Mouse (Mus musculus): ENCODE measurements at regions not wholly inside any gene's neighbourhood (a gene's known extent, or its start where the extent isn't known, plus 50 kb on each side); places are given as distances from the start of the nearest gene placed in this dataset.

DNA sequence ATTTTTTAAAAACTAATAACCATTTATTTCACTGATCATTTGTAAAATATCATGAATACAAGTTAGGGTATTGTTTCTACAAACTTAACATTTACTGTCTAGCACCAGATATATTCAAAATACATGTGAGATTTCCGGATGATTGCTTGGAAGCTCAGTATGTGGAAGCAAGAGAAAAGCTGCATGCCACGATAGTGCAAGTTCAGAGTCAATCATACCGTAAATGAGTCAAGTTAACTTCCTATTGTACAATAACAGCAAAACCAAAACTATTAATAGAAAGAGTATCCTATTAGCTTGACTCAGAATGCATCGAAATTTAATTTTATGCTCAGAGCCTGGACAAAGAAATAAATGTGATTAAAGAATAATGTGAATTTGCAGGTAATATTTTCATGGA, 1284.6 kb upstream of the Cited2 start:
- DNase-seq, result no peak

DNA sequence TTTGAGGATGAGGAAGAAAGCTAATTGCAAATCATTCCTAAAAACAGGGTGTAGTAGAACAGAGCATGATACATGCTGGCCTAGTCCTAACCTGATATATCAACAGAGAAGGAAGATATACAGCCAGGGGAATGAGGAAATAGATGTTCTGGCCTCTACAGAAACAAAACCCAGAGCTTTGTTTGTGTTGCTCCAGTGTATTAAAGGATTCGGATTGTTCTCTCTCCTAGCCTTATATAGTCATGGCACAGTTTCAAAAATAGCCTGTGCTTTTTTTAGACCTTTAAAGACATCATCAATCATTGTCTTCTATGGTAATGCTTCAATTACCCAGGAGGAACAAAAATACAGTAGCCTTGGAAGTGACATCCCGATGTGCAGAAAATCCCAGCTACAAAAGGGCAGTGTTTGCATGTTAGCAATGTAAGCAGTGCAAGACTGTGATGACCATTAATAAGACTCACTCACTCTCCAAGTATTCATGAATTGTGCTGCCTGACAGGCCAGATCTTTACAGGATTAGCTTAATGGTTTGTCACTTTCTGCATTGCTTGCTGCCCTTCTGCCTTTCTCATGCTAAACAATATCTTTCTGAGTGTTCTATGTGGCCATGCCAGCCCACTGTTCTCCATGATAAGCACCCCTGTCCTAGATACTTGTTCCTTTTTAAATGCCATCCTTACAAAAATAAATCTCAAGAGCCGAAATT, 1281.9 kb upstream of the Cited2 start:
- no peak for DNase-seq

DNA sequence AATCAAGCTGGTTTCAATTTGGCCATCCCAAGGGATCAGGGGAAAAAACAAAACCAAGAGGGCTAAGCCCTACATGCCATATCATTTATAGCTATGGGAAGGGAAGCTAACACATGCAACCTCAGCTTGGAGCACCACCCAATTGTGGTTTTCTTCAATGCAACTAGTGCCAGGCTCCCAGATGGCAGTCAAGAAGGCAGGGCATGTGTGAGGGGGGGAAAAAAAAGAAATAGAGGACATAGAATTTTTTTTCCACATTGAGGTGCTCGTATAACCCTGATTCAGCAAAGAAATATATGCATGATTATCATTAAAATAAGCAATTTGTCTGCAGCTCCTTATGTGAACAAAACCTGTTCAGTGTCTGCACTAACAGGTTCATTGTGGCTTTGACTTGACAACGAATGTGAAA, 1281.4 kb upstream of the Cited2 start:
- no peak for DNase-seq

DNA sequence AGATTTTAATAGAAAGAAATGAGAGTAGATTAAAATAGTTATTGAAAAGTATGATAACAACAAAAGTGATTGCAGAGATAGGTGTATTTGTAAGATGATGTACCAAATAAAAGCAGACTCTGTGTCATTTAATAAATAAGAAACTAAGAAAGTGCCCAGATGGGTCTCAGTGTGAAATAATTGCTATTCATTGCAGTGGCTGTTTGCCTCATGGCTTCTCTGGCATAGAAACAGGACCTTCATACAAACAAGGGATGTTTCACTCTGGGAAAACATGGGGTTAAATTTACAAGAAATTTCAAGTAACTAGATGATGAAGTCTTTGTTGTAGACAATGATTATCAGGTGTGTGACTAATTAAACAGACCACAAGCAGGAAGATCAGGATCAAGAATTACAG, 1279.1 kb upstream of the Cited2 start:
- DNase-seq, result no peak

DNA sequence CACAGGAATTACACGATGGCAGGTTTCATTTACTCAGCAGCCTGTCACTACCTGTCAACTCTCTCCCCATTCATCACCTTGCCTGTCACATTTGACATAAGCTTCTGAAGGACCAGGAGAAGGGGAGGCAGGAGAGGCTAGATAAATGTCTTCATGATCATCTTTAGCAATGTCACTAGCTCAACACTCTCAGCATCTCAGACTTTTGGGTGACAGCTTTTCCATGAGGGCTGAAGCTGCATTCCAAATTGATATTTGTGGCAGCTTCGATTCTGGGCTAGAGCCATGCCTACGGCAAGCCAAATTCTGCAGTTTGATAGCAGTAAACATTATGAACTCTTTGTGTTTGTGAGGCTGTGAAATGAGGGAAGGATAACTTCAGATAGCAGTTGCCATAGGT, 1255.1 kb upstream of the Cited2 start:
- DNase-seq, result no peak

DNA sequence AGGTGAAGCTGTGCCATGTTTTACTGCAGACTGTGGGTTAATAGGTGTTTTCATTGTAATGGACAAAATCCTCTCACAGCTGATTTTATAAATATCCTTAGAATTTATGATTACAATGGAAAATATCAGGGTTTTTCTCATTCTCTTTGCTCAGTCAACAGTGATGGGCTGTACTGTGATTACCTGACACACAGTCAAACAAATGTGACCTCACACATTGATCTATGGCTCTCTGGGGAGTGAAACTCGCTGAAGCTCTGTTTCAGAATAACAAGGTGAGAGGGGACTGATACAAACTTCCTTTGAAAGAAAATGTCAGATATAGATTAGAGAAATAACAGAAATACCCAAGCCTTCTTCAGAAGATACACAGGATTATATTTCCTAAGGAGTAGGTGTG, 1253.3 kb upstream of the Cited2 start:
- no peak for DNase-seq

DNA sequence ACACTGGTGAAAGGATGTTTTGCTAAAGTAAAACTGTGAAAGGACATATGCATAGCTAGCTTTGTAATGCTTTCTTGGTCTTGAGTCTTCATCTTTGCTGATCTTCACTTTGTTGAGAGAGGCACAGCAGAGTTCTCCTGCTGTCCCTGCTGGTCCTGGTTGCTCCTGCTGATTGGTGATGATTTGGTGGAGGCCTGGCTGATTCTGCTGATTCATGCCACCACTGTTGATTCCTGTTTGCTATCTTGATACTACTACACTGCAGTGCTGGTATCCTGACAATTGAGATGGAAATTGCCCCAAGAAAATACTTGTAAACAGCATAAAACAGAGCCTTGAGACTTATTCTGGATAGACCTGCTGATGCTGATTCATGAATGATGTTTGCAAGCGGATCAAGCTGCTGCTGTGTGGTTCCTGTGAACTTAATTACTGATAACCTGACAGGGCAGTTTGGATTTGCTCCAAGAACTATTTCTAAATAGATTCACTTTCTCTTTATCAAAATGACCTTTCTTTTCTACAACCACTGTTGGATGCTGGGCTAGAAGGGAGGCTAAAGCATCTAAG, 1249.0 kb upstream of the Cited2 start:
- DNase-seq, result no peak

DNA sequence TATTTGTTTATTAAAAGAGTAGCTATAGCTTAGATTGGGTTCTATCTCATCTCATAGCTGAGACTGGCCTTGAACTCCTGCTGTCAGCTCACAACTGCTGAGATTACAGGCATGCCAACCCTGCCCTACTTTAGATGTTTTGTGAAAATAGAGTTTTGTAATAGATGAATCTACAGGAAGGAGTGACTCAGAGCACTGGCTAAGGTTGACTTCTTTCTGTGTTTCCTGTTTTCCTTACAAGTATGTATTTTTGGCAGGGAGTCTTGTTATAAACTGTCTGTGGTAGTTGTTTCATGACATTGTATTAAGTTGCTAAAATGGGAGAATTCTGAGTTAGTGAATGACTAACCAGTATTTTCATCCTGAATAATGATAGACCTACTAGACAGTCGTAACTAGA, 1224.4 kb upstream of the Cited2 start:
- DNase-seq, result no peak

DNA sequence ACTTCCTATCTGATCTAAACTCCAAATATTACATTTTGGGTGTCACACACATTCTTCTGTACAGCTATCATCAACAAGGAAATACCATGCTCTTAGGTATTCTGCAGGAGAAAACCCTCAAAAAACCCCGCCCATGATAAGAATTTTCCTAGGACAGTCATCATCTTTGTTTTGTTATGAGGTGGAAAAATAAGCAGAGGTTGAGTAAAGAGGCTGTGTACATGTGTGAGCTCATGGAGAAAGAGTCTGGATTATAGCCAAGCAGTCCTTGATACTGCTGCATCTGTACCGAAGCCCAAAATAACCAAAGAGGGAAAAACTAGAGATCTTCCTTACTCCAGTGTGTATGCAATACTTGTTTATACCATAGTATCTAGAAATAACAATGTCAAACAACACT, 1215.3 kb upstream of the Cited2 start:
- DNase-seq, result no peak

DNA sequence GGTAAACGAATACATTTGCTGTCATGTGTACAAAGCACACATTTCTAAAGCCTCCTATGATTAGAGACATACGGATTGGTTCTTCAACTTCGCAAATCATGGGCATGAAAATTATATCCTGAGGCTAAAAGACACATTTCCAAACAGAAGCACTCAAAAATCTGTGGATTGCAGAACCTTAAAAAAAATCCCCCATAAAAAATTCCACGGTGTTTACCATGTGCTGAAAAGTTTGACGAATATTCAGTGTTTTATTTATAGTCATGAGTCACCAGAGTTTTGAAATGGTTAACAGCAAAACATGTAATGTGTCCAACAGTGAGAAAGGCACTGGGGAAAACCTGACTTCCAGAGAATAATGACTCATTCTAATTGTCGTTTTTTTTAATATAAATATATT, 1214.9 kb upstream of the Cited2 start:
- no peak for DNase-seq

DNA sequence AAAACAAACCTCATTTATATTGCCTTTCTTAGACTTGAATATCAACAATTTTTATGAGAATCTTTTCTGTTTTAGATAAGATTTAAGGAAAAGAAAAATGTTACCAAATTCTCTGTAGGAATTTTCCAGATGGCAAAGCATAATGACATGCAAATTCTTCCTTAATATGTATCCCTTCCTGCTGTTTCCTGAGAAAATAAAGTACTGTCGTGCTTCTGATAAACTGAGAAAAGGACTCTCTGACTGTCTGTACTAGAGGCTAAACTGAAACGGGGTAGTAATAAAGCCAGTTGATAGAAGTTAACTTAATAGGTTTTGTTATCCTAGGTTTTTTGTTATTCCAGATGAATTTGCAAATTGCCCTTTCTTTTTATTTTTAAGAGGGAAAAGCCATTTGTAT, 1208.4 kb upstream of the Cited2 start:
- DNase-seq, result no peak

DNA sequence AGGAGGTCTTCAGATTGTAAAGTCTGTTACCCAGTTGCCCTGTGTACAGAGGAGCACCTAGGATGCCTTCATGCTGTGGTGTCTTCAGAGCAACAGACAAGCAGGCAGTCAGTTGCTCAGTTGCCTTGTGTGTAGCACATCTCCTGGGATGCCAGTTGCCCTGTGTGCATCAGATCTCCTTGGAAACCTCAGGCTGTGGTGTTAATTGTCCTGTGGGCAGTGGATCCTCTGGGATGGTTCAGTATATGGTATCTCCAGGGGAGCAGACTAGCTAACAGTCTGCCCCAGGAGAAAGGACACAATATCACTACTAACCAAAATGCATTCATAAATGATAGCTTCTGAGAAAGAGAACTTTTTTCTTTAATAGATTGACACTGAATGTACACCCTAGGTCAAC, 1201.1 kb upstream of the Cited2 start:
- DNase-seq, result no peak

DNA sequence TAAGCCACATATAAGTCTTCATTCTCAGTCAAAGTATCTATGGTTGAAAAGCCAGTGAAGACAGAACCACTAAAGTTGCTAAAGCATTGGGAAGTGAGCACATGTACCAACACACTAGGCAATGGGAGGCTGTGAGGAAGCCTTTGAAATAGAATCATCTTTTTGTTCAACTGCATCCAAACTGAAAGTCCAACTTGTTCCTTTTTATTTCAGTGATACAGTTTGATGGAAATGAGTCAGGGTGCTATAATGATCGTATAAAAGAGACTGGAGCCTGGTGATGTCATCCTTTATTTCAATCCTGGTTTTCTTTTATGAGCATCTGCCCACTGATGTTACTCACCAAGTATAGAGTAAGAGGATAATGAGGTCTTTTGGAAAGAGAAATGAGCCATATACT, 1198.9 kb upstream of the Cited2 start:
- DNase-seq, result no peak

DNA sequence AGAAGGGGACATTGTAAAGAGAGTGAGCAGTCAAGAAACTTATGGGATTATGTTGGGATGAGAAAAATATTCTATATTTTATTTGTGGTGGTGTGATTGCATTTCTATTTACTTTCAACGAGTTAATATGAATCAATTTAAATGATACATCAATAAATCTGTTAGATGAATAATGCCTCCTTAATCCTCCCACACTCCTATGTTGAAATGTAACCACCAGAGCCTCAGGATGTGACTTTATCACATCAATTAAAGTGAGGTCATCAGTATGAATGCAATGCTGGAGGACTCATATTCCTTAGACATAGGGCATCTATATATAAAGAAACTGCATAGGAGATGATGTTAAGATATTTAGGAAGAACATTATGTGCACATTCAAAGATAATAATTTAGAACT, 1195.3 kb upstream of the Cited2 start:
- DNase-seq, result no peak

DNA sequence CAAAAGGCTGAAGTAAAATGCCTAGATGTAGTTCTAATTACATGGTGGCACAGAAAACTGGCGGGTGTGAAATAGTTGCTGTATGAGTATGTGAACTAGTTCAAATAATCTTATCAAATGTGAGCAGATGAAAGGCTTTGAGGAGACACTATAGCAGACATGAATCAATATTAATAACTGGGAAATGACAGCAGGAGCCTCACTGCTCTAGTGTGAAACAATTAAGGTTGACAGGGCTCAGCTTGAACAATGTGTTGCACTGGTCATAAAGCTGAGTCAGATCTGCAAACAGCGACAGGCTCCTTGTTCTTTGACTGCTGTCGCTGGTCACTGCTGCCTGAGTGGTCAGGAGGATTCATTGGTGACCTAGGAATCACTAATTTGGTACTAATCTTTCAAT, 1185.4 kb upstream of the Cited2 start:
- no peak for DNase-seq

DNA sequence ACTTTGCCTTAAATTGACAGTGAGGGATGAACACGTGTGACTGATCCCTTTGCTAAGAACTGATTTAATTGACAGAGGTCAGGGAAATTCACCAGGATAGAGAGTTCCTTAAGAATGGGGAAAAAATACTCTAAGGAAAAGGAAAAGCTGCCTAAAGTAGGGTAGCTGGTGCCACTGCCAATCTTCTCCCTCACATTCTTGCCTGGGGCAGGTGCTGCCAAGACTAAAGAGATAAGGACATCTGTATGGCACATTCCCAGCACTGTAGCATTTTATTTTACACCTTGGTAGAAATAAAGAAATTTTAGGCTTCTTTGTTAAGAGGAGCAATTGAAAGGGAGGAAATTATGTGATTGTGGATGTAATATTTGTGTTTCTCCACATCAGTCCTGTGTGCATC, 1184.6 kb upstream of the Cited2 start:
- DNase-seq, result no peak

DNA sequence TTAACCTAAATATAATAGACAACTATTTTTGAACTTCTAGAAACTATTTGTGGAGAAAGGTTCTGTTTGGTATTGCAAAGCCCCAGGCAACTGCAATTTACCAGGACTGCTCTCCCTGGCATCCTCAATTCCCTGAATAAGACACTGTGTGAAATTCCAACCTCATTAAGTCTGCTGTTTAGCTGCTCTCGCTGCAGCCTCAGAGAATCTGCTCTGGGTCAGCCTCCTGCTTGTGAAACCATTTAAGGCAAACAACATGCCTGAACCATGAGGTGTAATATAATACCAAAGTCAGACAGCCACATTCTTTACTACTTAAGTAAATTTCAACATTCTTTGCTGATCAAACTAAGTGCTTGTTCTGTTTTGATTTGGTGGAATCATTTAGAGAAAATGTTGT, 1177.6 kb upstream of the Cited2 start:
- DNase-seq, result no peak

DNA sequence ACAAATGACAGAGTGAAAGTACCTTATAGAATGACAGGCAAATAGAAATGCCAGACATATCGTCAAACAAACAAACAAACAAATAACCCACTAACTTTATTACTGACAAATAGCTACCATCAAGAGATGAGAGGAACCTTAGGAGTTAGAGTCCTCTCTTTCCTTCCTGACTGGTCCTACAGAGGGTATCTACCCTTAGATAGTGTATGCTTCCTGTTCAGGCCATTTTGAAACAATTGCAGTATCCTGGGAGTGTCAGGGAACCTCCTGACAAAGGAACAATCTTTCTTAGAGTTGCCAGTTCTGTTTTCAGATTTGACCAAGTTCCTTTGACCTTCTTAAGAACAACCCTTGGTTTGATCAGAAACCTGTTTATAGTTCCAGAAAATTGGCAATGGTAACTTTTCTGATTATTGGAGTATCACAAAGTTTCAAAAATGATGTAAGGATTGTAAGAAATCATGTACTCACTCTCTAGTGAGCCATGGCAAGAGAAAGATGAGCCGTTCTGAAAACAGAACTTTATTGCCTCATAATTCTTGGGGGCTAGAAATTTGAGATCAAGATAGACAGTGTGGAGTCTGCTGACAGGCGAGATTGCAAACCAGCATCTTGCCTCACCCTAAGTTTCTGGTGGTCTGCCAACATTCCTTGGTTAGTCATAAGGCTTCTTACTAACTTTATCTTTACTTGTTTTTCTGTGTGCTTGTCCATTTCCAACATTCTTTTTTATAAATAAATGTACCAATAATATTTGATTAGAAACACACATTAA, 1170.0 kb upstream of the Cited2 start:
- peak; percentile 7 for DNase-seq

DNA sequence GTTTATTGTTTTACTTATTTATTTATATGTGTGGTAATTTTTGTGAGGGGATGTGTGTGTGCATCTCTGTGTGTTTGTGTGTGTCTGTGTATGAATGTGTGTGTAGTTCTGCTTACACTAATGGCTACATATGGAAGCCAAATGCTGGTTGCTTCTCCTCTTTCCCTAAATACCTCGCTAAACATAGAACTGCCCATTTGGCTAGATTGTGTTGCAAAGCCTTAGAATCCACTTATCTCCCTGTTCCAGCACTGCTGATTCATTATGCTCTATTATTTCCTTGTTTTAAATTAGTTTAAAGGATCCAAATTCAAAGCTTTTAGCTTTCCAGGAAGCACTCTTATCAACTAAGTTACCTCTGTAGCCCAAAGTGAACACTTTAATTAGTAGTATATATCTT, 1148.5 kb upstream of the Cited2 start:
- DNase-seq, result no peak

DNA sequence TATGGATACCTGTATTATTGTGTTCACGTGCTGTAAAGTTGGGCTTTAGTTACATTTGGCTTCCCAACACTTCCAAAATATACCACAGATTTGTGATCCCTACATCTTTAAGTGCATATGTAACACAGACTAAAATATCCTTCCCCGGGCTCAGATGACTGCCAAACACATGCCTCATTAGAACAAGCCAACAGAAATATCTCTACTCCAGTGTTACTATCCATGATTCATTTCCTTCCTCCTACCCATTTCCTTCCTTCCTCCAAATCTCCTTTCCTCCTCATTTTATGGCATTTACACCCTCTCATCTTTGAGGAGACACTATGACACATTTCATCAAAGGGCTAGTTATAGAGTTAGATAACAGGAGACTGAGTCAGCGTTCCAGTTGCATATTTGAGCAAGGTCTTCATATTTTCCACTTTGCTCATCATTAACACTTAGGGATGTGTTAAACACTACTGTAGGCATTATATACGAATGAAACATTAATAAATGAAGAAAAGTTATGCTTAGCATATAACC, 1144.4 kb upstream of the Cited2 start:
- no peak for DNase-seq

DNA sequence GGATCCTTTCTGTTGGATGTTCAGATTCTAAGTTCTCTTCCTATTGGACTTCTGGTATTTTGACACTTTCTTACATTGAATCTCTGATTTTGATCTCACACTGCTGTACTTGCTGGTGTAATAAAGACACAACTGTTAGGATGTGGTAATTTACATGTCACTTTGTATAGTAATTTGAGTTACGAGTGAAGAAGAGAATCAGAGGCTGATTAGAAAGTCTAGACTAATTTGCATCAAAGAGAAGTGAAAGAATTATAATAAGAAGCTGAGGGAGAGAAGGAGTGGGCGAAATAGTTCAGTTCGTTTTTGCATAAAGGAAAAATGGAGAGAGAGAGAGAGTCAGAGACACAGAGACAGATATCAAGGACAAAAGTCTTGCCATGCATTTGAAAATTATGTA, 1142.8 kb upstream of the Cited2 start:
- no peak for DNase-seq

DNA sequence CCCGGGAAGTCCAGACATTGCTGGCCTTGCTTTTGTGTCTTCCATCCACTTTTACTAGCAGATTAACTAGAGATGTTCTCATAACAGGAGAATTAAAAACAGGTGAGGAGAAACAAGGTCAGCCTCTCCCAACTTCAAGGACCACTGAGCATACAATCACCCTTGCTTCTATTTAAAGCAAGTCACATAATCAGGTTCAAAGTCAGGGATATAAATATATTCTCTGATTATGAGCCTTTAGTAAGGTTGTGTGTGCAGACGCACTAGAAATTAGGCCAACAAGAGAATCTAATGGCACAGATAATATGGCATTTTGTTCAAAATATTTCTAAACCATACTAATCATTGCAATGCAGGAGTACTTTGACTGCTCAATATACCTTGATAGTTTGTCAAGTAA, 1134.2 kb upstream of the Cited2 start:
- no peak for DNase-seq

DNA sequence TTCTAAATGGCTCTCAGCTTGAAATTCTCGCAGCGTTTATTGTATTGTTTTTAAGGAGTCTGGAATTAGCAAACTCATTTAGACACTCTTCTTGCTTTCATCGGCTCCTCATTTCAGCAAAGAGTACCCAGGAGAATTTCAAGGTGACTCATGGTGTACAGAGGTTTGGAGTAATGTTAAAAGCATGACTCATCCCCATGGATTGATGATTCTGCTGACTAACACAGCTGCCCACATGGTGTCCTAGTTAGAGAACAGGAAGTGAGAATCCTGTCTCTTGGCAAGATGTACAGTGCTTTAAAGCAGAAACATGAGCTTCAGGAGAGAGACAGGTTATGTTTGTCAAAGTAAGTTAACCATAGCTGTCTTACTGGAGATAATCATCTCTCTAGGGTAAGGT, 1133.6 kb upstream of the Cited2 start:
- no peak for DNase-seq

DNA sequence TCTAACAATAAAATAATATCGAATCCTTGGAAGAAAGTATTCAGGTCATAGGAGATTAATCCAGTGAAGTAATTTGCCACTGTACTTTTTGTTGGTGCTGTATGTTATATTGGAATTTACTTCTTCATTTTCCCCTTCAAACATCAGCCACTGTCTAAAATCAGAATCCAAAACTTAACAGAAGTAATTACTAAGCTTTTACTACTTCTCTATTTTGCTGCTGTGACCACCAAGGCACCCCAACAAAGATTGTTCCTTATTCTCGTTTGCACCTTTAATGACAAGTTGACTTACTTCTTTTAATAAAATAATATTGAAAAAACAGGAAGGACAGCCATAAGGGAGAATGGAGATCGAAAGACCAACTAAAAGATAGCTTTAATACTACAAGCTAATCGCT, 1130.1 kb upstream of the Cited2 start:
- no peak for DNase-seq

All from gastrocnemius, postnatal 10 days (tissue).